Mouse (Mus musculus): ENCODE results near the gene Cbl.

DNA sequence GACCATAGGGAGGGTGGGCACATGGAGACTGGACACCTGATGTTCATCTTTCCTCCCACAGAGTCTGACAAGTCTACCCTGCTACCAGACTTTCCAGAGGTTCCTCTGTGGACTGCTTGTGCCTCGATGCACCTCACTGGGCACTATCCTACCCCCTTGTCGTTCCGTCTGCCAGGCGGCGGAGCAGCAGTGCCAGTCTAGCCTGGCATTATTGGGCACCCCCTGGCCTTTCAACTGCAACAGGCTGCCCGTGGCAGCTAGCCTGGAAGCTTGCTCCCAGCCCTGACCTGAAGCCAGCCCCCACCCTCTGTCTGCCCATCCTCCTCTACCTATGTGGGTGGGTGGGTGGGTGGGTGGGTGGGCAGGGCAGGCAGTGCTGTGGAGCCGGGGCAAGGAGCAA lies 127.7 kb downstream of the Cbl start:
- TF ChIP-seq CTCF (IDR thresholded peaks at IDR 0.05; ENCODE audit: control insufficient read depth, insufficient read depth, insufficient read length) (no peak), CEBPB (IDR thresholded peaks at IDR 0.05; ENCODE audit: low read depth) (no peak), MYOD1 (IDR thresholded peaks at IDR 0.05; ENCODE audit: control insufficient read depth, insufficient read length, low read depth) (no peak), MAX (IDR thresholded peaks at IDR 0.05) (no peak)

All from C2C12 (cell line).